Mouse (Mus musculus): ENCODE data around the gene Cdc42ep1. TPM values are rescaled to one million over a fixed set of nuclear protein-coding genes. Genes with fewer than 3 reads are reported as not detected.

Gene Cdc42ep1
- total RNA-seq, 2 experiments from 2014 or later = 8.5 to 10.0 TPM

- no peak for TF ChIP-seq CTCF (IDR thresholded peaks at IDR 0.05)
These were observed 35.3 kb upstream of the Cdc42ep1 start for GRCm38 (mm10) chr15:78807141-78807540.

DNA sequence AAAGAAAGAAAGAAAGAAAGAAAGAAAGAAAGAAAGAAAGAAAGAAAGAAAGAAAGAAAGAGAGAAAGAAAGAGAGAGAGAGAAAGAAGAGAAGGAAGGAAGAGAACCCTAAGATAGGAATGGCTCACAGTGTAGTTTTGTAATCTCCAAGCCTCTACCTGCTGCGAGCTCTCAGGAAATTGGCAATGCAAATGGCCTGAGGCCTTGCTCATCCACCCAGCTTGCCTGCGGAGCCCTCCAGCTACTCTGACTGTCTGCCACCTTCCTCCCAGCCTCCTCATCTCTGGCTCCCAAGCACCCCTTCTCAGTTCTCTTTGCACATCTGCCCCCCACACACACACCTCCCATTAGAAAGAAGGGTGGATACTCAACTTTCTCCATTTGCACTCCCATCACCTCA lies 33.4 kb upstream of the Cdc42ep1 start:
- no peak for DNase-seq
- H3K4me3 ChIP-seq = no peak overlapping the region
- intact Hi-C loops (cut with DNase I) = no loop called here
- no peak overlapping the region for H3K27ac ChIP-seq
- TF ChIP-seq CTCF (IDR thresholded peaks at IDR 0.05) = no peak

More at GRCm38 (mm10) chr15:78807141-78807540, 35.3 kb upstream of the Cdc42ep1 start:
- DNase-seq = no peak
- intact Hi-C loops (cut with DNase I) = no loop called here
- Histone ChIP-seq H3K27ac (no peak overlapping the region), H3K4me3 (no peak overlapping the region)

- intact Hi-C loops (cut with DNase I) = no loop called here
- no peak for DNase-seq
- TF ChIP-seq CTCF (IDR thresholded peaks at IDR 0.05) = no peak
- Histone ChIP-seq H3K27ac (no peak overlapping the region), H3K4me3 (no peak overlapping the region)
These were observed 32.7 kb upstream of the Cdc42ep1 start for GRCm38 (mm10) chr15:78809739-78810138.

DNA sequence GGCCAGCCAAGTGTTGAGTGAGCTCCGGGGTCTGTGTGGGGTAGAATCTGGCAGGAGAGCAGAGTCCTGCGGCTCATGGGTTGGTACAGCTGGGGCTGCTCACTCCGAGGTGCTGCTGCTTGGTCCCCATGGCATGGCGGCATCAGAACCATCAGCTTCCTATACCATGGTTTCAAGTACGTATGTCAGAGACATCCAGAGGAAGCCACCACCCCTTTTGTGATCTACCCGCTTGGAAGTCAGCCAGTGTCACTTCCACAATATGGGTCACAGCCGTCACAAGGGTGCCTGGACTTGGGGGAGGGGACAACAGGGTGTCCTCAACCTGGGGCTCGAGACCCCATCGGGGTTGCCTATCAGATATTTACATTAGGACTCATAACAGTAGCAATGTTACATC lies 32.3 kb upstream of the Cdc42ep1 start:
- DNase-seq = no peak
- intact Hi-C loops (cut with DNase I) = no loop called here
- Histone ChIP-seq H3K27ac (no peak overlapping the region), H3K4me3 (no peak overlapping the region)
- TF ChIP-seq CTCF (IDR thresholded peaks at IDR 0.05) = no peak

GRCm38 (mm10) chr15:78813603-78814002 lies 28.8 kb upstream of the Cdc42ep1 start:
- DNase-seq = no peak
- intact Hi-C loops (cut with DNase I) = no loop called here
- Histone ChIP-seq H3K4me3 (no peak overlapping the region), H3K27ac (no peak overlapping the region)
- no peak for TF ChIP-seq CTCF (IDR thresholded peaks at IDR 0.05)

GRCm38 (mm10) chr15:78815314-78816073 lies 26.9 kb upstream of the Cdc42ep1 start:
- no peak for DNase-seq
- no peak overlapping the region for H3K4me3 ChIP-seq
- peak overlapping the region; percentile 72 for H3K27ac ChIP-seq
- intact Hi-C loops (cut with DNase I) = loop anchor here (5.0 kb wide), 1 partner anchor 37 kb away; no protein-coding TSS in a partner anchor
- TF ChIP-seq CTCF (IDR thresholded peaks at IDR 0.05) = no peak

DNA sequence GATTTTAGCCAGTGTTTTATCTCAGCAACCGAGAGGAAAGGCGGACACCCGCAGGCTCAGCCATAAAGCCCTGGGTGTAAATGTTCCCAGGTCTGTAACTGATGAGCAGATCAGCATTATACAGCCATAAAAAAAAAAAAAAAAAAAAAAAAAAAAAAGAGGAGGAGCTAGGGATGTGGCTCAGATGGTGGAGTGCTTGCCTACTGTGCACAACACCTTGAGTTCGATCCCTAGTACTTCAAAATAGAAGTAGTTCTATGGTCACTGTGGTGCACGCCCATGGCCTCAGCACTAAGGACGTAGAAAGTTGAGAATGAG lies 26.4 kb upstream of the Cdc42ep1 start:
- peak overlapping the region; percentile 72 for H3K27ac ChIP-seq
- H3K4me3 ChIP-seq = no peak overlapping the region
- DNase-seq = no peak
- no peak for TF ChIP-seq CTCF (IDR thresholded peaks at IDR 0.05)
- intact Hi-C loops (cut with DNase I) = loop anchor here (5.0 kb wide), 1 partner anchor 36 kb away; no protein-coding TSS in a partner anchor

DNA sequence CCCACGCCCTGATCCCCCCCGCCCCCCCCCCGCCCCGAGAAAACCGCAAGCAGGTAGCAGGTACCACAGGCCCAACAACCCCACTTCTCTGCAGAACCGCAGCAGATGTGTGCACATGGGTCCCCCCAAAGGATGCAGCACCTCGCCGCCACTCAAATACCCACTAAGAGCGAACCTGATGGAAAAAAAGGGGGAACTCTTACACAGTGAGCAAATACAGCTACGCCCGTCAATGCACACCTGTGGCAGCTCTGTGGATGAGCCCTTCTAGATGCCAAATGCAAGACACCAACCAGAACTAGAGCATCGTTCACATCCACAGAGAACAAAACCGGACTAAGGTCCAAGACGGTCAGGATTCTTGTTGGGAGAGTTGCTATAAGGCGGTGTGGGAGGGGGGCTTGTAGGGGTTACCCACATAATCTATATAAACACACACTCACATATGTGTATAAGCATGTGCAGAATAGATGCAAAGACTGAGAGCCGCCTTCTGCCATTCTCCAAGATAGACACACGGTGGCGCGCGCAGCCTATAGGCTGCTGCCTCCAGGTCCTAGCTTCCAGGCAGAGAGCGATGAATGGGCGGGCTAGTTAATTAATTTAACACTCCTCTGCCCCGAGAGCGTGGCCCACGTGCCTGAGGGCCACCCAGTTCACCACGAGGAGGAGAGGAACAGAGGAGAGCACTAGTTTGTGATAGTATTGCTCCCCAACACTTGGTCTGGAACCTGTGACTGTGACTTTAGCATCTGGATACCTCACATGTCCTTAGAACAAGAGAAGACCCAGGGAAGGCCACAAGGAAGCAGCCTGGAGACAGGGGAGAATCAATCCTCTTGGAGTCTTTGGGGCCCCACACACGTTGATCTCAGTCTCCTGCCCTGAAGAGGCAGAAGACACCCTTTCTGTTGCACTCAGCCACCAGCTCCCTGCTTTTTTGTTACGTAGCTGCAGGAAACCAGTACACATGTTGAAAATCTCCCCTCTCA lies 15.9 kb upstream of the Cdc42ep1 start:
- TF ChIP-seq CTCF (IDR thresholded peaks at IDR 0.05) = peak; percentile 100; the same call in 1 of the 2 replicates
- Histone ChIP-seq H3K27ac (no peak overlapping the region), H3K4me3 (no peak overlapping the region)
- intact Hi-C loops (cut with DNase I) = loop anchor here (1.0 kb wide), 2 partner anchors 22 to 44 kb away; no protein-coding TSS in a partner anchor
- peak; percentile 80 for DNase-seq

GRCm38 (mm10) chr15:78828315-78828714 lies 14.1 kb upstream of the Cdc42ep1 start:
- H3K4me3 ChIP-seq = no peak overlapping the region
- no peak for DNase-seq
- H3K27ac ChIP-seq = no peak overlapping the region
- TF ChIP-seq CTCF (IDR thresholded peaks at IDR 0.05) = no peak
- intact Hi-C loops (cut with DNase I) = no loop called here

- no peak overlapping the region for H3K4me3 ChIP-seq
- peak; percentile 37; the same call in 1 of the 2 replicates for TF ChIP-seq CTCF (IDR thresholded peaks at IDR 0.05)
- no peak overlapping the region for H3K27ac ChIP-seq
- DNase-seq = no peak
- intact Hi-C loops (cut with DNase I) = no loop called here
These were observed 12.8 kb upstream of the Cdc42ep1 start for GRCm38 (mm10) chr15:78829636-78830035.

DNA sequence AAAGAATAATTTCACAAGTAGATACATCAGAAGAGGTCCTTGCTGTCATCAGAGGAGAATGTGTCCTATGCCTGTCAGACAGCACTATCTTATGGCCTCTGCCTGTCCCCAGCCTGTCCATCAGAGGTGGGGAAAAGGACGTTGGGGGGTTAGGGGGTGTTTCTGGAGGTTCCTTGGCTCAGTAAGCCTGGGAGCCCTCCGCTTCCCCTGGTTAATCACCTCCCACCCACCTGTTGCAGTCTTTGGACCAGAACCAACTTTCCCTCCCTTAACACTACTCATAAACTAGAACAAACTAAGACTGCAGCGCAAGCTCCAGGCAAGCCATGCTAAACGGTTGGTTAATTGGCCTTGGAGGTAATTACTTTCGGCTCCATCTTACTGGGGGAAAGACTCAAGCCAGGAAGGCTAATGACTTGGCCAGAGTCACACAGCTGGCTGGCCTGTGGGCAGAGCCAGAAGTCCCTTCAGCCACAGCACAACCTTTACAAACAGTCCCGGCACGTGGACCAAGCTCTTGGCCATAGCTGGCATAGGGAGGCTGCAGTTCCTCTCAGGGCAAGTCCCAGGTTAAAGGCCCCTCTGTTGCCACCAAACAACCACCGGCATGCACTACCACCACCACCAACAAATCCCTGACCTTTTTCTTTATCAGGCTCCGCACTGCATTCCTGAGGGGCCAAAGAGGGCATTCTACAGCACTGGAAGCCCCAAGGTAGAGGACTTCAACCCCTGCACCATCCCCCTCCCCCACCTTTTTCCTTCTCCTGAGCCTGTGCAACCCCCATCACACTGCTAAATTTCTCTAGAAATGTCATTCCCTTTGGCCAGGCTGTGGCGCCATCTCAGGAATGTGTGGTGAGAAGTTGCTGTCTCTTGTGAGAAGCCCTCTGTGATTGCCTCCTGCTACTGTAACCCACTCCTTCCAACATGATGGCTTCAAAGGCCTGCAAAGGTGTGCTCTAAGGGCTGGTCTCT lies 11.4 kb upstream of the Cdc42ep1 start:
- no peak for DNase-seq
- intact Hi-C loops (cut with DNase I) = no loop called here
- TF ChIP-seq CTCF (IDR thresholded peaks at IDR 0.05) = no peak
- Histone ChIP-seq H3K27ac (peak overlapping the region; percentile 86), H3K4me3 (peak overlapping the region; percentile 61)

Measured in gastrocnemius, adult 2 months (tissue).